Mouse (Mus musculus) testis, adult 2 months (tissue): ENCODE results near the gene Nav2. TPM values are rescaled to one million over a fixed set of nuclear protein-coding genes. Genes with fewer than 3 reads are reported as not detected.

ENCODE experiments used
- H3K27ac ChIP-seq: fragments of 200-500 bp; 2 replicates; pipeline ENCODE4 v1.5.1; 2012; ENCODE audit warnings: low read depth, low read length; ENCODE audit not compliant: control insufficient read depth, insufficient read depth
- H3K27me3 ChIP-seq: fragments of 200-500 bp; 2 replicates; pipeline ENCODE4 v1.6.1; 2012; ENCODE audit warnings: mild to moderate bottlenecking, low read length, moderate library complexity; ENCODE audit not compliant: control insufficient read depth, insufficient read depth
- H3K36me3 ChIP-seq: fragments of 200-500 bp; 2 replicates; pipeline ENCODE4 v1.6.1; 2012; ENCODE audit warnings: mild to moderate bottlenecking, low read length; ENCODE audit not compliant: control insufficient read depth, insufficient read depth
- H3K4me1 ChIP-seq: fragments of 200-500 bp; 2 replicates; pipeline ENCODE4 v1.6.1; 2012; ENCODE audit warnings: low read length; ENCODE audit not compliant: control insufficient read depth, insufficient read depth
- H3K4me3 ChIP-seq: fragments of 200-500 bp; 2 replicates; pipeline ENCODE4 v1.5.1; 2012; ENCODE audit warnings: low read depth, mild to moderate bottlenecking, low read length, moderate library complexity, mixed read lengths; ENCODE audit not compliant: control insufficient read depth
- CTCF ChIP-seq: fragments of 200-500 bp; IDR thresholded peaks from 2 replicates; pipeline ENCODE4 v1.5.1; 2012; ENCODE audit warnings: low read depth, mild to moderate bottlenecking, inconsistent platforms, low read length, moderate library complexity; ENCODE audit not compliant: control insufficient read depth, insufficient read depth, insufficient replicate concordance
- POLR2A ChIP-seq: fragments of 200-500 bp; IDR thresholded peaks from 2 replicates; pipeline ENCODE4 v1.6.1; 2012; ENCODE audit warnings: low read depth, mild to moderate bottlenecking, inconsistent platforms, low read length, moderate library complexity; ENCODE audit not compliant: control insufficient read depth
- polyA plus RNA-seq: library from polyadenylated mRNA; depleted of rRNA; stranded (reverse); fragments of >200 nt; gene quantifications from 2 replicates; pipeline ENCODE4 v1.2.3, GENCODE M21; 2012

Nav2 gene
- polyA plus RNA-seq, 1 experiment: 20.8 TPM

- TF ChIP-seq CTCF (no peak), POLR2A (no peak)
- Histone ChIP-seq H3K4me3 (no peak overlapping the region), H3K27ac (no peak overlapping the region), H3K36me3 (no peaks in the 10 kb centered on the region), H3K4me1 (no peaks in the 10 kb centered on the region), H3K27me3 (no peaks in the 10 kb centered on the region)
Observed at GRCm38 (mm10) chr7:49282446-49282845, 373.9 kb downstream of the Nav2 start.

- Histone ChIP-seq H3K27me3 (no peaks in the 10 kb centered on the region), H3K36me3 (no peaks in the 10 kb centered on the region), H3K27ac (no peak overlapping the region), H3K4me1 (no peaks in the 10 kb centered on the region), H3K4me3 (no peak overlapping the region)
- no peak for TF ChIP-seq CTCF
- TF ChIP-seq POLR2A: no peak
Observed at GRCm38 (mm10) chr7:49283507-49284361, 375.2 kb downstream of the Nav2 start.

GRCm38 (mm10) chr7:49288186-49288585 lies 379.7 kb downstream of the Nav2 start:
- Histone ChIP-seq H3K4me3 (no peak overlapping the region), H3K36me3 (no peaks in the 10 kb centered on the region), H3K27me3 (no peaks in the 10 kb centered on the region), H3K27ac (no peak overlapping the region), H3K4me1 (no peaks in the 10 kb centered on the region)
- TF ChIP-seq CTCF: no peak
- TF ChIP-seq POLR2A: no peak

GRCm38 (mm10) chr7:49290308-49290707 lies 381.8 kb downstream of the Nav2 start:
- no peaks in the 10 kb centered on the region for H3K27me3 ChIP-seq
- H3K27ac ChIP-seq: no peak overlapping the region
- no peak overlapping the region for H3K4me3 ChIP-seq
- no peak for TF ChIP-seq CTCF
- TF ChIP-seq POLR2A: no peak
- no peaks in the 10 kb centered on the region for H3K36me3 ChIP-seq
- H3K4me1 ChIP-seq: no peaks in the 10 kb centered on the region

GRCm38 (mm10) chr7:49291208-49291892 lies 382.8 kb downstream of the Nav2 start:
- H3K4me3 ChIP-seq: no peak overlapping the region
- H3K27me3 ChIP-seq: no peaks in the 10 kb centered on the region
- no peaks in the 10 kb centered on the region for H3K4me1 ChIP-seq
- TF ChIP-seq POLR2A (no peak), CTCF (no peak)
- no peak overlapping the region for H3K27ac ChIP-seq
- H3K36me3 ChIP-seq: no peaks in the 10 kb centered on the region

GRCm38 (mm10) chr7:49297148-49297547 lies 388.6 kb downstream of the Nav2 start:
- TF ChIP-seq CTCF: no peak
- TF ChIP-seq POLR2A: no peak
- peaks cover 11% of the 10 kb centered on the region for H3K4me1 ChIP-seq

GRCm38 (mm10) chr7:49298431-49298839 lies 389.9 kb downstream of the Nav2 start:
- Histone ChIP-seq H3K36me3 (no peaks in the 10 kb centered on the region), H3K4me1 (peaks cover 12% of the 10 kb centered on the region), H3K27me3 (no peaks in the 10 kb centered on the region), H3K27ac (peak overlapping the region; percentile 82), H3K4me3 (no peak overlapping the region)
- no peak for TF ChIP-seq POLR2A
- TF ChIP-seq CTCF: no peak

More at GRCm38 (mm10) chr7:49297148-49297547, 388.6 kb downstream of the Nav2 start:
- H3K4me3 ChIP-seq: no peak overlapping the region
- no peaks in the 10 kb centered on the region for H3K27me3 ChIP-seq
- peak overlapping the region; percentile 82 for H3K27ac ChIP-seq
- no peaks in the 10 kb centered on the region for H3K36me3 ChIP-seq
